Mouse (Mus musculus): ENCODE data around the gene Zfp874b. TPM values are rescaled to one million over a fixed set of nuclear protein-coding genes. Genes with fewer than 3 reads are reported as not detected.

Gene Zfp874b
- 1.4 and 2.7 TPM in 2 replicates for polyA plus RNA-seq (2012; rRNA removed)
- 1.9 and 3.2 TPM in 2 replicates for polyA plus RNA-seq (2014; fragmentation: Nextera tagmentation; extraction: Ambion mirVana)

DNA sequence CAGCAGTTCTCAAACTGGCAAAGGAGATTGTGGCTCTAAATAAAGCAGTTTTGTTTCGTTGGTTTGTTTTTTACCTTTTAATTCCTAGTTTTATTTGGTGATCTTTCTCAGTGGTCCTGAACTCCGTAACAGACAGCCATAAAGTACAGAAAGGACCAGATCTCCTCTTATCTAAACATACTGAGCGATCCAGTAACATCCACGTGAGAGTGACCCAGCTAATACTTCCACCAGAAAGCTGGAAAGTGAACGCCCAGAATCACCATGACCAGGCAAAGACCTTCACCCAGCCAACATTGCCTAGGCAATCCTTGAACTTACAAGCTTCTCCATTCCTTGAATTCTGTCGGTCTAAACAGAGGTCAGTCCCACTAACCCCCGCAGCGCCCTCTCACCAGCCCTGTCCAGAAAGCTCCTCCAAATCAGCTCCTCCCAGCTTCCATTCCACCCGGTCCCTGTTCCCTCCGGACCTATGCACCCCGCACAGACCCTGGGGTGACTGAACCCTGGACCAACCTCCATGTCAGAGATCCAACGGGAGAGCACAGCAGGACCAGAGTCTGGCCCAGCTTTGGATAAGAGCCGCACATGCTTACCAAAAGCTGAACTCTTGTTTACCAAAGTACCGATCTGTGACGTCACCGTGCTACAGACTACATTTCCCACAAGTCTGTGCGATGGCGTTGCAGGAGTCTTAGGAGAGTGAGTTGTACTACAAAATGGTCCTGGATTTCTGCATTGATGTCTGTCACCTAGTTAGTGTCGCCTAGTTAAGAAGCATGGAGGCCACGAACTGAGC, at the start of gene Zfp874b:
Zfp874b (minus strand) TSS at position 634 of the 799 bp plus-strand sequence.
- Histone ChIP-seq H3K4me1 (replicated peaks; ENCODE audit: control insufficient read depth in 2 of 2, insufficient read depth in 2 of 2, low read length in 1 of 2) (peaks cover 3 to 14% of the 10 kb centered on the region in 2 experiments; a peak in 2 of 4 replicates), H3K9ac (replicated peaks) (peak within 1 kb of the TSS; percentile 80), H3K36me3 (replicated peaks; ENCODE audit: control insufficient read depth, insufficient read depth, low read depth) (no peaks in the 10 kb centered on the region), H3K4me2 (ENCODE audit: low read depth) (peak within 1 kb of the TSS; percentile 78), H3K4me3 (ENCODE audit: insufficient read depth in 1 of 2, low read depth in 2 of 2, low read length in 2 of 2) (peak within 1 kb of the TSS; percentile 70 to 97), H3K9me3 (ENCODE audit: control insufficient read depth, low read length) (no peaks in the 10 kb centered on the region), H3K27ac (peak within 1 kb of the TSS; percentile 79), H3K27me3 (ENCODE audit: control insufficient read depth, insufficient read depth, low read length) (no peaks in the 10 kb centered on the region)
- peak; percentile 82 to 88 (median 87) for DNase-seq (ENCODE audit: low read depth in 3 of 3, low spot score in 3 of 3)
- WGBS (ENCODE audit: insufficient replicate concordance), result 3% methylated on average over 20 of the region's 20 CpGs
- peak; percentile 94 for ATAC-seq (ENCODE audit: insufficient read depth)
- TF ChIP-seq EP300 (IDR thresholded peaks at IDR 0.05; ENCODE audit: low read depth) (peak; percentile 17; the same call in 1 of the 2 replicates), CTCF (IDR thresholded peaks at IDR 0.05; ENCODE audit: low read depth) (no peak)

DNA sequence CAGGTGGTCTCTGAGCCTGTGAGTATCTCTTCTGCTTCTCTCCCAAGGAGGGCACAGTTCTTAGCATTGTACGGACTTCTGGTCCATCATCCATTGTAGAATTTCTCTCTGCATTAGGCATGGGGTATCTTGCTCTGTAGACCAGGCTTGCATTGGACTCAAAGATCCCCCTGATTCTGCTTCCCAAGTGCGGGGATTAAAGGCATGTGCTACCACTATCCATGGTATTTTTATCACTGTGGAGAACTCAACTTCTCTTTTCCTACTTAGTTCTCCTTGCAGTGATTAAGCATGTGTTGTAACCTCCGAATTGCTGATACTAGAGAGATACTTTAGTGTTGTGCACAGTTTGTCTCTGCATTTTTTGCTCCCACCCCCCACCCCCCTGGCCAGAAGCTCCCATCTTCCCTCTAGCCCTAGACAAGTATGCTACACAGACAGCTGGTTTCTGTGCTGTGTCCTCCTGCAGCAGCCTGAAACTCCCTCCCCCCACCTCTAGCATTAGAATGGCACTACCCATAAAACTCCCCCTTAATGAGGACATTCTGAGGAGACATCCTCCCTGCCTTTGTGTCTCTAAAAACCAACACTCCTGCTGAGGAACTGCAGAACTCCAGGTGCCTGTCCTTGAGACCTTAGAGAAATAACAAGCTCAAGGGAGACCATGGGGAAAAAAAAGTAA, 43.1 kb upstream of the Zfp874b start:
- H3K4me3 ChIP-seq (ENCODE audit: insufficient read depth in 1 of 2, low read depth in 2 of 2, low read length in 2 of 2), result no peak overlapping the region
- H3K27me3 ChIP-seq (ENCODE audit: control insufficient read depth, insufficient read depth, low read length), result no peaks in the 10 kb centered on the region
- no peak for TF ChIP-seq EP300 (IDR thresholded peaks at IDR 0.05; ENCODE audit: low read depth)
- no peak for TF ChIP-seq CTCF (IDR thresholded peaks at IDR 0.05; ENCODE audit: low read depth)
- H3K36me3 ChIP-seq (replicated peaks; ENCODE audit: control insufficient read depth, insufficient read depth, low read depth), result no peaks in the 10 kb centered on the region
- H3K9ac ChIP-seq (replicated peaks), result no peak overlapping the region
- WGBS (ENCODE audit: insufficient replicate concordance), result 46% methylated on average over 3 of the region's 3 CpGs
- no peak overlapping the region for H3K4me2 ChIP-seq (ENCODE audit: low read depth)
- no peaks in the 10 kb centered on the region for H3K9me3 ChIP-seq (ENCODE audit: control insufficient read depth, low read length)
- ATAC-seq (ENCODE audit: insufficient read depth) (no peak), DNase-seq (ENCODE audit: low read depth in 3 of 3, low spot score in 3 of 3) (no peak)
- H3K27ac ChIP-seq, result no peak overlapping the region
- H3K4me1 ChIP-seq (replicated peaks; ENCODE audit: control insufficient read depth in 2 of 2, insufficient read depth in 2 of 2, low read length in 1 of 2), result peaks cover 8 to 11% of the 10 kb centered on the region in 2 experiments

DNA sequence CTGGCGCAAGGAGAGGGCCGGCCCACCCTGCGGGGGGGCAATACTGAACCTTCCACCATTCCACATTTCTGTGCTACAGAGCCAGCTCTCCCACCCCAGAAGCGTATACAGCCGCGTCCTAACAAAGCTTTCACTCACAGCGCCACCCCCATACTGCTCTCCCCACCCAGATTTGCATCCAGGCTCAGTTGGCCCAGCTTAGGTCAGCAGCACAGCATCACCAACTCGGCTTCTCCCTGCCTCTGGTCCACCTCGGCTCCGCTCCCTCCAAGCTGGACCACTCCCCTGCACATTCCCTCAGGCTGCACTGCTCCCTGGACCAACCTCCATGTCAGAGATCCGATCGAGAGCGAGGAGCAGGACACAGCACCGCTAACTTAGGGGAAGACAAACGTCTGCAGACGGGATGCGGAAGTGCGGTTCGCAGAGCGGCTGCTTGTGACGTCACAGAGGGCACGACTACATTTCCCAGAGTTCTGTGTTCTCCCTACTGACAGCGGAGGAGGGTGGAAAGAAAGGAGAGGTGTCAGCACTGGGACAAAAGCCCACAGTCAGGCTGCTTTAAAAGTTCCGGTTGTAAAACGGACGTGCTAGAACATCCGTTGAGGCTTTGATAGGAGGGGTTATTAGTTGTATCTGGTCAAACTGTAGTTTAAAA, 41.8 kb upstream of the Zfp874b start, which contains the start of the genes Gm26965 and Zfp87:
Gm26965 (minus strand) TSS at position 399 of the 658 bp plus-strand sequence.
Zfp87 (minus strand) TSS at position 425 of the 658 bp plus-strand sequence.
- H3K27ac ChIP-seq, result peak within 1 kb of the TSS; percentile 49
- no peaks in the 10 kb centered on the region for H3K36me3 ChIP-seq (replicated peaks; ENCODE audit: control insufficient read depth, insufficient read depth, low read depth)
- ATAC-seq (ENCODE audit: insufficient read depth) (peak; percentile 99), DNase-seq (ENCODE audit: low read depth in 3 of 3, low spot score in 3 of 3) (peak; percentile 83 to 90 (median 86))
- H3K9me3 ChIP-seq (ENCODE audit: control insufficient read depth, low read length), result no peaks in the 10 kb centered on the region
- H3K4me2 ChIP-seq (ENCODE audit: low read depth), result peak within 1 kb of the TSS; percentile 87
- peak within 1 kb of the TSS; percentile 86 for H3K9ac ChIP-seq (replicated peaks)
- H3K4me1 ChIP-seq (replicated peaks; ENCODE audit: control insufficient read depth in 2 of 2, insufficient read depth in 2 of 2, low read length in 1 of 2), result peaks cover 8 to 11% of the 10 kb centered on the region in 2 experiments
- WGBS (ENCODE audit: insufficient replicate concordance), result under 1% methylated on average over 27 of the region's 27 CpGs
- TF ChIP-seq CTCF (IDR thresholded peaks at IDR 0.05; ENCODE audit: low read depth) (peak; percentile 31; the same call in 1 of the 2 replicates), EP300 (IDR thresholded peaks at IDR 0.05; ENCODE audit: low read depth) (no peak)
- H3K4me3 ChIP-seq (ENCODE audit: insufficient read depth in 1 of 2, low read depth in 2 of 2, low read length in 2 of 2), result peak within 1 kb of the TSS; percentile 94 to 97
- no peaks in the 10 kb centered on the region for H3K27me3 ChIP-seq (ENCODE audit: control insufficient read depth, insufficient read depth, low read length)

DNA sequence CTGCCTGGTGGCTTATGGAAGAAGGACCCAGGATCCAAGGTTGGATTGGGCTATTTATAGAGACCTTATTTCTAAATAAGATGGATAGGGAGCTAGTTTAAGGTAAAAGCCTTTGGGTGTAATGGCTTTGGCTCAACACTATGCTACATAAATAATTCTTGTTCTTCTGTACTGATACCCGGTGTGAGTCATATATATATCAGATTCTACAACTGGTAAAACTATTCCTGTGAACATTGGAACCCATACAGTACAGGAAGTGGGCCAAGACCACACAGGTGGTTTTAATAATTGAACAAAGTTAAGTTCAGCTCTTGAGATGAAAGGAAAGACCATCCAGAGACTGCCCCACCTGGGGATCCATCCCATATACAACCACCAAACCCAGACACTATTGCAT, 16.9 kb upstream of the Zfp874b start:
- H3K4me1 ChIP-seq (replicated peaks; ENCODE audit: control insufficient read depth in 2 of 2, insufficient read depth in 2 of 2, low read length in 1 of 2), result no peaks in the 10 kb centered on the region; a peak in 1 of 4 replicates
- no peak for ATAC-seq (ENCODE audit: insufficient read depth)
- no peak overlapping the region for H3K4me3 ChIP-seq (ENCODE audit: insufficient read depth in 1 of 2, low read depth in 2 of 2, low read length in 2 of 2)
- H3K9me3 ChIP-seq (ENCODE audit: control insufficient read depth, low read length), result no peaks in the 10 kb centered on the region
- no peak overlapping the region for H3K9ac ChIP-seq (replicated peaks)
- H3K27ac ChIP-seq, result no peak overlapping the region
- no peaks in the 10 kb centered on the region for H3K36me3 ChIP-seq (replicated peaks; ENCODE audit: control insufficient read depth, insufficient read depth, low read depth)
- WGBS (ENCODE audit: insufficient replicate concordance), result 74% methylated on average over 1 of the region's 1 CpGs
- peak overlapping the region; percentile 80 for H3K4me2 ChIP-seq (ENCODE audit: low read depth)
- DNase-seq (ENCODE audit: low read depth in 3 of 3, low spot score in 3 of 3), result no peak
- TF ChIP-seq EP300 (IDR thresholded peaks at IDR 0.05; ENCODE audit: low read depth) (no peak), CTCF (IDR thresholded peaks at IDR 0.05; ENCODE audit: low read depth) (no peak)
- no peaks in the 10 kb centered on the region for H3K27me3 ChIP-seq (ENCODE audit: control insufficient read depth, insufficient read depth, low read length)

Measured in liver, embryonic 14.5 days (tissue).